Comparison of ENCODE assay signal across 9 mouse cellular contexts in genomic region chr8:87218956-87219482, GRCm38 (mm10).
A peak's percentile ranks its signal among the peaks of the same experiment; 100 is the strongest.
DNase-seq lines count a peak whose midpoint lies in the region; ATAC-seq and TF ChIP-seq lines count a peak whose summit lies in the region.
"Had no signal": no experiment of that assay in that cellular context is flagged by ENCODE, and none has a peak within 500 bp of the region (broad histone marks: within the 10 kb centered on the region; RNA-seq: fewer than 3 reads in every experiment).

No protein-coding gene starts in this region.

- no peak overlapping the region for H3K4me3 ChIP-seq in forebrain, embryonic 10.5 days
- no peak overlapping the region for H3K4me3 ChIP-seq in forebrain, embryonic 14.5 days (ENCODE audit: low read depth, low read length)
- H3K4me3 ChIP-seq in neural tube, embryonic 13.5 days = no peak overlapping the region
- H3K4me3 ChIP-seq in cortical plate, adult 2 months (ENCODE audit: insufficient read depth, low read length) = no peak overlapping the region
- H3K4me3 ChIP-seq in lung, adult 2 months (replicated peaks; ENCODE audit: extremely low read depth, low read depth, low read length) = no peak overlapping the region
- H3K4me3 ChIP-seq: megakaryocyte, embryonic 14.5 days had no signal

- intact Hi-C loops in heart, postnatal 25 days (cut with DNase I) = loop anchor here (5.0 to 10.0 kb wide), 3 partner anchors 276 to 318 kb away; no protein-coding TSS in a partner anchor

- ATAC-seq in forebrain, embryonic 14.5 days = no peak
- peak; percentile 52; the same call in 1 of the 2 replicates for ATAC-seq in neural tube, embryonic 13.5 days (ENCODE audit: low read depth)
- no peak for ATAC-seq in megakaryocyte, adult 5-6 weeks (ENCODE audit: poor library complexity, severe bottlenecking)

- H3K4me1 ChIP-seq in forebrain, embryonic 10.5 days = peaks cover 20% of the 10 kb centered on the region
- no peaks in the 10 kb centered on the region for H3K4me1 ChIP-seq in forebrain, embryonic 14.5 days (ENCODE audit: control insufficient read depth, insufficient read depth, low read length)
- peaks cover 37% of the 10 kb centered on the region for H3K4me1 ChIP-seq in neural tube, embryonic 13.5 days (replicated peaks)
- H3K4me1 ChIP-seq in cortical plate, adult 2 months (ENCODE audit: control insufficient read depth, insufficient read depth, low read length) = no peaks in the 10 kb centered on the region
- no peaks in the 10 kb centered on the region for H3K4me1 ChIP-seq in lung, adult 2 months (ENCODE audit: control insufficient read depth, insufficient read depth, low read length)
- H3K4me1 ChIP-seq: megakaryocyte, embryonic 14.5 days had no signal

- peak; percentile 39 for DNase-seq in forebrain, embryonic 10.5 days (ENCODE audit: extremely low spot score, low spot score)
- DNase-seq in forebrain, embryonic 14.5 days (ENCODE audit: low spot score) = no peak
- no peak for DNase-seq in neural tube, embryonic 10.5 days (ENCODE audit: extremely low spot score, low spot score)
- DNase-seq in lung, adult 2 months = peak; percentile 7
- no peak for DNase-seq in heart, postnatal 25 days (ENCODE audit: low spot score)

- no peaks in the 10 kb centered on the region for H3K36me3 ChIP-seq in forebrain, embryonic 10.5 days (replicated peaks)
- H3K36me3 ChIP-seq in forebrain, embryonic 14.5 days (ENCODE audit: control insufficient read depth, insufficient read depth, low read length) = no peaks in the 10 kb centered on the region
- H3K36me3 ChIP-seq in neural tube, embryonic 13.5 days = no peaks in the 10 kb centered on the region

- no peak overlapping the region for H3K4me2 ChIP-seq in forebrain, embryonic 14.5 days (ENCODE audit: low read length)
- H3K4me2 ChIP-seq in neural tube, embryonic 13.5 days = no peak overlapping the region

- H3K27me3 ChIP-seq in forebrain, embryonic 10.5 days (ENCODE audit: poor library complexity, severe bottlenecking) = peaks cover 50% of the 10 kb centered on the region
- no peaks in the 10 kb centered on the region for H3K27me3 ChIP-seq in forebrain, embryonic 14.5 days (replicated peaks; ENCODE audit: control insufficient read depth, insufficient read depth, low read length)
- peaks cover 20% of the 10 kb centered on the region; the same call in 1 of the 2 replicates for H3K27me3 ChIP-seq in neural tube, embryonic 13.5 days
- H3K27me3 ChIP-seq: megakaryocyte, embryonic 14.5 days had no signal

- no peaks in the 10 kb centered on the region for H3K9me3 ChIP-seq in forebrain, embryonic 10.5 days
- no peaks in the 10 kb centered on the region for H3K9me3 ChIP-seq in forebrain, embryonic 14.5 days (replicated peaks; ENCODE audit: control insufficient read depth, low read length)
- H3K9me3 ChIP-seq in neural tube, embryonic 13.5 days = 0 out of 2 replicates have a peak, but pooled peaks cover 5% of the 10 kb centered on the region

- H3K27ac ChIP-seq in forebrain, embryonic 10.5 days = no peak overlapping the region
- no peak overlapping the region for H3K27ac ChIP-seq in forebrain, embryonic 14.5 days (ENCODE audit: low read depth, low read length)
- H3K27ac ChIP-seq in neural tube, embryonic 13.5 days (replicated peaks) = no peak overlapping the region
- no peak overlapping the region for H3K27ac ChIP-seq in cortical plate, adult 2 months (ENCODE audit: insufficient read depth, low read length)

- TF ChIP-seq POLR2A in cortical plate, adult 2 months (IDR thresholded peaks at IDR 0.05; ENCODE audit: extremely low read depth, insufficient read depth, low read length) = no peak
- TF ChIP-seq POLR2A in lung, adult 2 months (IDR thresholded peaks at IDR 0.05; ENCODE audit: borderline replicate concordance, extremely low read depth, low read depth, low read length) = no peak

- TF ChIP-seq CTCF in cortical plate, adult 2 months (IDR thresholded peaks at IDR 0.05; ENCODE audit: extremely low read depth, insufficient read depth, low read length) = peak; percentile 49
- peak; percentile 50; the same call in 1 of the 2 replicates for TF ChIP-seq CTCF in lung, adult 2 months (IDR thresholded peaks at IDR 0.05; ENCODE audit: insufficient read depth, low read length)

- H3K9ac ChIP-seq in forebrain, embryonic 14.5 days (ENCODE audit: low read length) = no peak overlapping the region
- no peak overlapping the region for H3K9ac ChIP-seq in neural tube, embryonic 13.5 days

- WGBS in forebrain, embryonic 10.5 days = 19% methylated on average over 6 of the region's 6 CpGs
- WGBS in forebrain, embryonic 14.5 days = 15% methylated on average over 6 of the region's 6 CpGs
- 26% methylated on average over 6 of the region's 6 CpGs for WGBS in neural tube, embryonic 13.5 days
- 13% methylated on average over 6 of the region's 6 CpGs for WGBS in lung, adult 2 months

Comparison
In these comparisons a context has a peak if more than half of its experiments do, and no peak if none do; other contexts are left out.
1. DNase-seq: peak in forebrain, embryonic 10.5 days (single experiment) and lung, adult 2 months (single experiment); none in forebrain, embryonic 14.5 days (single experiment), neural tube, embryonic 10.5 days (single experiment) and heart, postnatal 25 days (single experiment).